Mouse (Mus musculus): ENCODE data around the gene Kat5. TPM values are rescaled to one million over a fixed set of nuclear protein-coding genes. Genes with fewer than 3 reads are reported as not detected.
A peak's percentile ranks its signal among the peaks of the same experiment; 100 is the strongest.

Gene Kat5
- polyA plus RNA-seq, 1 experiment from 2014 or later, result 15.8 TPM

- no peaks in the 10 kb centered on the region for H3K27me3 ChIP-seq (ENCODE audit: insufficient read depth, low read length)
- TF ChIP-seq EP300 (IDR thresholded peaks at IDR 0.05; ENCODE audit: low read depth) (no peak), CTCF (IDR thresholded peaks at IDR 0.05; ENCODE audit: low read depth) (no peak)
- DNase-seq (no peak), ATAC-seq (no peak)
- H3K36me3 ChIP-seq (replicated peaks; ENCODE audit: insufficient read depth, low read length), result peaks cover 23% of the 10 kb centered on the region
- peaks cover 26% of the 10 kb centered on the region for H3K4me1 ChIP-seq (ENCODE audit: insufficient read depth)
- H3K4me2 ChIP-seq (ENCODE audit: low read depth, low read length), result peak overlapping the region; percentile 97
- peak overlapping the region; percentile 95; the same call in 1 of the 2 replicates for H3K27ac ChIP-seq (ENCODE audit: low read depth)
- peak overlapping the region; percentile 90; the same call in 1 of the 2 replicates for H3K9ac ChIP-seq (replicated peaks)
- 64% methylated on average over 7 of the region's 7 CpGs for WGBS (ENCODE audit: insufficient replicate concordance)
- H3K4me3 ChIP-seq (ENCODE audit: low read depth, low read length), result no peak overlapping the region
- no peaks in the 10 kb centered on the region for H3K9me3 ChIP-seq (ENCODE audit: low read length)
These were observed 26.1 kb upstream of the Kat5 start for GRCm38 (mm10) chr19:5636036-5636570.

GRCm38 (mm10) chr19:5632120-5632519 lies 22.1 kb upstream of the Kat5 start:
- no peaks in the 10 kb centered on the region for H3K27me3 ChIP-seq (ENCODE audit: insufficient read depth, low read length)
- 71% methylated on average over 9 of the region's 9 CpGs for WGBS (ENCODE audit: insufficient replicate concordance)
- no peaks in the 10 kb centered on the region for H3K36me3 ChIP-seq (replicated peaks; ENCODE audit: insufficient read depth, low read length)

GRCm38 (mm10) chr19:5629907-5630306 lies 19.9 kb upstream of the Kat5 start:
- H3K27ac ChIP-seq (ENCODE audit: low read depth), result no peak overlapping the region
- H3K4me1 ChIP-seq (ENCODE audit: insufficient read depth), result 0 out of 2 replicates have a peak, but pooled peaks cover 2% of the 10 kb centered on the region
- no peaks in the 10 kb centered on the region for H3K27me3 ChIP-seq (ENCODE audit: insufficient read depth, low read length)
- no peak for DNase-seq
- TF ChIP-seq EP300 (IDR thresholded peaks at IDR 0.05; ENCODE audit: low read depth) (no peak), CTCF (IDR thresholded peaks at IDR 0.05; ENCODE audit: low read depth) (no peak)
- no peak overlapping the region for H3K9ac ChIP-seq (replicated peaks)
- no peak for ATAC-seq
- no peaks in the 10 kb centered on the region for H3K36me3 ChIP-seq (replicated peaks; ENCODE audit: insufficient read depth, low read length)
- H3K4me3 ChIP-seq (ENCODE audit: low read depth, low read length), result no peak overlapping the region
- no peaks in the 10 kb centered on the region for H3K9me3 ChIP-seq (ENCODE audit: low read length)
- no peak overlapping the region for H3K4me2 ChIP-seq (ENCODE audit: low read depth, low read length)

More at GRCm38 (mm10) chr19:5632120-5632519, 22.1 kb upstream of the Kat5 start:
- Histone ChIP-seq H3K9me3 (ENCODE audit: low read length) (no peaks in the 10 kb centered on the region), H3K27ac (ENCODE audit: low read depth) (no peak overlapping the region), H3K4me1 (ENCODE audit: insufficient read depth) (peaks cover 11% of the 10 kb centered on the region), H3K4me2 (ENCODE audit: low read depth, low read length) (no peak overlapping the region), H3K4me3 (ENCODE audit: low read depth, low read length) (no peak overlapping the region), H3K9ac (replicated peaks) (no peak overlapping the region)
- TF ChIP-seq EP300 (IDR thresholded peaks at IDR 0.05; ENCODE audit: low read depth) (no peak), CTCF (IDR thresholded peaks at IDR 0.05; ENCODE audit: low read depth) (no peak)
- DNase-seq, result no peak
- ATAC-seq, result no peak

- Histone ChIP-seq H3K9me3 (ENCODE audit: low read length) (no peaks in the 10 kb centered on the region), H3K4me2 (ENCODE audit: low read depth, low read length) (no peak overlapping the region), H3K36me3 (replicated peaks; ENCODE audit: insufficient read depth, low read length) (no peaks in the 10 kb centered on the region), H3K4me3 (ENCODE audit: low read depth, low read length) (no peak overlapping the region), H3K27me3 (ENCODE audit: insufficient read depth, low read length) (no peaks in the 10 kb centered on the region), H3K9ac (replicated peaks) (no peak overlapping the region), H3K4me1 (ENCODE audit: insufficient read depth) (0 out of 2 replicates have a peak, but pooled peaks cover 2% of the 10 kb centered on the region), H3K27ac (ENCODE audit: low read depth) (no peak overlapping the region)
- WGBS (ENCODE audit: insufficient replicate concordance), result 70% methylated on average over 8 of the region's 8 CpGs
- ATAC-seq (no peak), DNase-seq (no peak)
- TF ChIP-seq CTCF (IDR thresholded peaks at IDR 0.05; ENCODE audit: low read depth) (no peak), EP300 (IDR thresholded peaks at IDR 0.05; ENCODE audit: low read depth) (no peak)
These were observed 15.3 kb upstream of the Kat5 start for GRCm38 (mm10) chr19:5625311-5625710.

- ATAC-seq, result no peak
- TF ChIP-seq EP300 (IDR thresholded peaks at IDR 0.05; ENCODE audit: low read depth), result no peak
- TF ChIP-seq CTCF (IDR thresholded peaks at IDR 0.05; ENCODE audit: low read depth), result no peak
- Histone ChIP-seq H3K4me3 (ENCODE audit: low read depth, low read length) (no peak overlapping the region), H3K9me3 (ENCODE audit: low read length) (no peaks in the 10 kb centered on the region), H3K9ac (replicated peaks) (no peak overlapping the region), H3K27ac (ENCODE audit: low read depth) (no peak overlapping the region), H3K4me2 (ENCODE audit: low read depth, low read length) (no peak overlapping the region), H3K27me3 (ENCODE audit: insufficient read depth, low read length) (no peaks in the 10 kb centered on the region), H3K4me1 (ENCODE audit: insufficient read depth) (0 out of 2 replicates have a peak, but pooled peaks cover 2% of the 10 kb centered on the region), H3K36me3 (replicated peaks; ENCODE audit: insufficient read depth, low read length) (no peaks in the 10 kb centered on the region)
- no peak for DNase-seq
- WGBS (ENCODE audit: insufficient replicate concordance), result 42% methylated on average over 5 of the region's 5 CpGs
These were observed 11.8 kb upstream of the Kat5 start for GRCm38 (mm10) chr19:5621884-5622283.

- Histone ChIP-seq H3K4me1 (ENCODE audit: insufficient read depth) (no peaks in the 10 kb centered on the region), H3K4me2 (ENCODE audit: low read depth, low read length) (no peak overlapping the region), H3K4me3 (ENCODE audit: low read depth, low read length) (no peak overlapping the region), H3K27ac (ENCODE audit: low read depth) (no peak overlapping the region), H3K9me3 (ENCODE audit: low read length) (no peaks in the 10 kb centered on the region), H3K9ac (replicated peaks) (no peak overlapping the region), H3K36me3 (replicated peaks; ENCODE audit: insufficient read depth, low read length) (no peaks in the 10 kb centered on the region), H3K27me3 (ENCODE audit: insufficient read depth, low read length) (no peaks in the 10 kb centered on the region)
- DNase-seq (no peak), ATAC-seq (no peak)
- no peak for TF ChIP-seq CTCF (IDR thresholded peaks at IDR 0.05; ENCODE audit: low read depth)
- TF ChIP-seq EP300 (IDR thresholded peaks at IDR 0.05; ENCODE audit: low read depth), result no peak
- 55% methylated on average over 4 of the region's 4 CpGs for WGBS (ENCODE audit: insufficient replicate concordance)
These were observed 10.0 kb upstream of the Kat5 start for GRCm38 (mm10) chr19:5620007-5620406.
